Mouse (Mus musculus) hindbrain, embryonic 12.5 days (tissue): ENCODE measurements around the gene Ly6g5c. TPM values are rescaled to one million over a fixed set of nuclear protein-coding genes. Genes with fewer than 3 reads are reported as not detected.

Source experiments
- ATAC-seq: fragments of 200-750 bp; cut with Nextera tagmentation; 2 replicates; pipeline ENCODE4 v1.8.0; 2017; ENCODE audit warnings: moderate TSS enrichment; ENCODE audit not compliant: low FRiP score
- H3K27ac ChIP-seq: fragments of 300-500 bp; sonication (generic); 2 replicates; pipeline ENCODE4 v1.5.1; 2016; ENCODE audit warnings: mild to moderate bottlenecking
- H3K27me3 ChIP-seq: fragments of 300-500 bp; sonication (generic); 2 replicates; pipeline ENCODE4 v1.6.1; 2016; ENCODE audit warnings: mild to moderate bottlenecking
- H3K36me3 ChIP-seq: fragments of 300-500 bp; sonication (generic); 2 replicates; pipeline ENCODE4 v1.6.1; 2016; ENCODE audit warnings: mild to moderate bottlenecking
- H3K4me1 ChIP-seq: fragments of 300-500 bp; sonication (generic); 2 replicates; pipeline ENCODE4 v1.6.1; 2016
- H3K4me2 ChIP-seq: fragments of 300-500 bp; sonication (generic); replicated peaks from 2 replicates; pipeline ENCODE4 v1.6.1; 2016; ENCODE audit warnings: mild to moderate bottlenecking
- H3K4me3 ChIP-seq: fragments of 300-500 bp; sonication (generic); 2 replicates; pipeline ENCODE4 v1.5.1; 2016; ENCODE audit warnings: mild to moderate bottlenecking
- H3K9ac ChIP-seq: fragments of 300-500 bp; sonication (generic); 2 replicates; pipeline ENCODE4 v1.6.1; 2016; ENCODE audit warnings: mild to moderate bottlenecking, moderate library complexity
- H3K9me3 ChIP-seq: fragments of 300-500 bp; sonication (generic); replicated peaks from 2 replicates; pipeline ENCODE4 v1.6.1; 2016; ENCODE audit warnings: mild to moderate bottlenecking
- WGBS: fragments of 180-500 bp; shearing (Covaris S2); methylation state at CpG from one replicate; pipeline ENCODE4 v1.1.7; 2016; 5-methylcytosine and 5-hydroxymethylcytosine counted together
- polyA plus RNA-seq: library from polyadenylated mRNA; unstranded; fragments of >200 nt; fragmentation: Nextera tagmentation; extraction: Ambion mirVana; gene quantifications from 2 replicates; pipeline ENCODE4 v1.2.1, GENCODE M21; 2016

The Ly6g5c gene
- polyA plus RNA-seq, 1 experiment from 2014 or later = not detected

GRCm38 (mm10) chr17:35068213-35068914 is 39.7 kb upstream of the Ly6g5c start:
- 86% methylated on average over 17 of the region's 17 CpGs for WGBS
- H3K27me3 ChIP-seq = peaks cover 46% of the 10 kb centered on the region

GRCm38 (mm10) chr17:35070556-35071229 is 37.4 kb upstream of the Ly6g5c start:
- peaks cover 28% of the 10 kb centered on the region for H3K27me3 ChIP-seq
- H3K9me3 ChIP-seq = no peaks in the 10 kb centered on the region
- 67% methylated on average over 6 of the region's 6 CpGs for WGBS
- H3K4me2 ChIP-seq = no peak overlapping the region
- H3K27ac ChIP-seq = no peak overlapping the region
- no peak overlapping the region for H3K4me3 ChIP-seq
- no peak for ATAC-seq
- H3K4me1 ChIP-seq = peaks cover 4% of the 10 kb centered on the region
- no peak overlapping the region; the same call in 1 of the 2 replicates for H3K9ac ChIP-seq
- no peaks in the 10 kb centered on the region for H3K36me3 ChIP-seq

More at GRCm38 (mm10) chr17:35068213-35068914, 39.7 kb upstream of the Ly6g5c start:
- no peak for ATAC-seq
- no peak overlapping the region for H3K9ac ChIP-seq
- no peak overlapping the region for H3K27ac ChIP-seq
- H3K4me1 ChIP-seq = peaks cover 21% of the 10 kb centered on the region
- H3K36me3 ChIP-seq = no peaks in the 10 kb centered on the region
- H3K9me3 ChIP-seq = no peaks in the 10 kb centered on the region
- no peak overlapping the region for H3K4me2 ChIP-seq
- H3K4me3 ChIP-seq = no peak overlapping the region

DNA sequence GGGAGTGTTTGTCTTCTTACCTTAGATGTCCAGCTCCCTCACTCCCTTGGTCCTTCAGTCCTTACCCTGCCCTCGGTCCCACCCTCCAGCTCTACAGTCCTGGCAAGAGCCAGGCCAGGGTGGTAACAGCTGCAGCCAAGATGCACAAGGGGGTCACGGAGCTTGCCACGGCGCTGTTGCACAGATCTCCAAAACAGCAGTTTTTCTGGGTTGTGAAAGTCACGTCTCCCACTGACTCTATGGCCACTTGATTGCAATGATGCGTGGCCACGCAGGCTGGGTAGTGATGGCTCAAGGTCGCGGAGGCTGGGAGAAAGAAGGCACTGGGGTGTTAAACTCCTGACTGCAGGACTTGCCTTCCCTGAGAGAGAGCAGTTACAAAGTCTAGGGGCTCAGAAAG is 36.6 kb upstream of the Ly6g5c start:
- ATAC-seq = no peak
- 77% methylated on average over 9 of the region's 9 CpGs for WGBS
- Histone ChIP-seq H3K36me3 (no peaks in the 10 kb centered on the region), H3K9me3 (no peaks in the 10 kb centered on the region), H3K4me2 (no peak overlapping the region), H3K4me3 (no peak overlapping the region), H3K4me1 (peaks cover 2% of the 10 kb centered on the region; the same call in 1 of the 2 replicates), H3K9ac (no peak overlapping the region), H3K27ac (no peak overlapping the region), H3K27me3 (peaks cover 21% of the 10 kb centered on the region)

- H3K36me3 ChIP-seq = no peaks in the 10 kb centered on the region
- no peak for ATAC-seq
- WGBS = 51% methylated on average over 17 of the region's 17 CpGs
- no peak overlapping the region; the same call in 1 of the 2 replicates for H3K9ac ChIP-seq
- no peak overlapping the region for H3K4me2 ChIP-seq
- peaks cover 5% of the 10 kb centered on the region; the same call in 1 of the 2 replicates for H3K27me3 ChIP-seq
- H3K4me3 ChIP-seq = no peak overlapping the region
- H3K27ac ChIP-seq = no peak overlapping the region
- H3K9me3 ChIP-seq = no peaks in the 10 kb centered on the region
- H3K4me1 ChIP-seq = peaks cover 18% of the 10 kb centered on the region
These were observed 34.0 kb upstream of the Ly6g5c start for GRCm38 (mm10) chr17:35074097-35074496.

DNA sequence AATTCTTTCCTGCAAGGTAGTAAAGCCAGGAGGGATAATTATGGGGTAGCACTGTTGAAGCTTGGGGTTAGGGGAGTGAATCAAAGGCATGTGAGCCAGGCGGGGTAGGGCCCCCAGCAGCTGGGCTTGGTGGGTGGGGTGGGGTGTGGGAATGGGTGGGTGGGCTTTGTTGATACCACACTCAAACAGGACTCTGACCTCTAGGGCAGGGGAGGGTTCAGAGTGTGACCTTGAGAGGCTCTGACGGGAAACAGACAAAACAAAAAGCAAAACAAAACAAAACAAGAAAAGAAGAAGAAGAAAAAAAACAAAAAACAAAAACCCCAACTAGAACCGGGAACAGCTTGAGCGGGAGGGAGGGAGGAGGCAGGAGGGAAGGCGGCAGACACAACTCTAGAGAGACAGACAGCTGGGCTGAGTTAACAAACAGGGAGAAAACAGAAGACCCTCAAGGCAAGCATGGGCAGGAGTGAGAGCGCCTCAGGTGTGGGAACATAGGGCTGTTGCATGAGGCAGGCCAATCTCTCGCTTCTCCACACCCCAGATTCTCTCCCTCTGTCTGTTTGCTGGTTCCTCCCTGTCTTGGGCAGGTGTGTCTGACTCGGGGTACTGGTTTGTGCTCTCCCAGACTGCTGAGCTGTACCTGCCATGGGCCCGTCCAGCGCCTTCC is 31.4 kb upstream of the Ly6g5c start, which contains the start of gene Ly6g6e:
Gene Ly6g6e (plus strand): TSS at position 396 of the 670 bp plus-strand sequence.
- WGBS = 27% methylated on average over 10 of the region's 10 CpGs
- H3K4me2 ChIP-seq = peak within 1 kb of the TSS; percentile 43
- H3K4me1 ChIP-seq = peaks cover 18% of the 10 kb centered on the region
- peak within 1 kb of the TSS; percentile 14; the same call in 1 of the 2 replicates for H3K4me3 ChIP-seq
- no peaks in the 10 kb centered on the region for H3K9me3 ChIP-seq
- no peak within 1 kb of the TSS for H3K27ac ChIP-seq
- no peak for ATAC-seq
- no peaks in the 10 kb centered on the region for H3K36me3 ChIP-seq
- H3K27me3 ChIP-seq = peaks cover 8% of the 10 kb centered on the region; the same call in 1 of the 2 replicates
- H3K9ac ChIP-seq = peak within 1 kb of the TSS; percentile 13; the same call in 1 of the 2 replicates

- Histone ChIP-seq H3K9me3 (no peaks in the 10 kb centered on the region), H3K36me3 (no peaks in the 10 kb centered on the region), H3K9ac (peak overlapping the region; percentile 13; the same call in 1 of the 2 replicates), H3K4me1 (peaks cover 18% of the 10 kb centered on the region), H3K4me3 (no peak overlapping the region), H3K27ac (no peak overlapping the region), H3K27me3 (peaks cover 8% of the 10 kb centered on the region; the same call in 1 of the 2 replicates), H3K4me2 (peak overlapping the region; percentile 43)
- ATAC-seq = no peak
- WGBS = 41% methylated on average over 2 of the region's 2 CpGs
These were observed 30.8 kb upstream of the Ly6g5c start for GRCm38 (mm10) chr17:35077285-35077684.

- peaks cover 18% of the 10 kb centered on the region for H3K4me1 ChIP-seq
- H3K27ac ChIP-seq = no peak within 1 kb of the TSS
- H3K36me3 ChIP-seq = no peaks in the 10 kb centered on the region
- ATAC-seq = no peak
- peaks cover 8% of the 10 kb centered on the region; the same call in 1 of the 2 replicates for H3K27me3 ChIP-seq
- H3K9me3 ChIP-seq = no peaks in the 10 kb centered on the region
- peak within 1 kb of the TSS; percentile 14 for H3K4me3 ChIP-seq
- peak within 1 kb of the TSS; percentile 13 for H3K9ac ChIP-seq
- H3K4me2 ChIP-seq = peak within 1 kb of the TSS; percentile 43
- 7% methylated on average over 14 of the region's 14 CpGs for WGBS
These were observed 30.3 kb upstream of the Ly6g5c start, which contains the start of gene Ly6g6d for GRCm38 (mm10) chr17:35077786-35078233. Gene Ly6g6d, minus strand, starts transcription at chr17:35078065.

DNA sequence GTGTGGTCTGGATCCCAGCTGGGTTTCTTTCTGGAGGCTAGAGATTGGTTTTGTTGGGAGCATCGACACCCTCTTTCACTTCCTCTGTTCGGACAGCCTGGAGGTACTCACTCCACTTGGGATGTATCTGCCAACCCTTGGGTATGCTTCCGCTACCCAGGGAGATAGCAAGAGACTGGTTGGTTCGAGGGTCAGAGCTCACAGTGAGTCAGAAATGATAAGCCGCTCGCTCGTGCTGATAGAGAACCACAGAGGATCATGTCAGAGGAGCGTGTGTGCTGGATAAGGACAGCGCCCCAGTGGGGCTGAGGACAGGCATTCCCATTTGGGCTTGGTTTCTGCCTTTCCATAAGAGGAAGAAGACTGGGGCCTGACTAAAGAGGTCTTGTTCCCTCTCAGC is 28.3 kb upstream of the Ly6g5c start:
- Histone ChIP-seq H3K9ac (no peak overlapping the region), H3K27me3 (peaks cover 2% of the 10 kb centered on the region; the same call in 1 of the 2 replicates), H3K9me3 (no peaks in the 10 kb centered on the region), H3K4me2 (no peak overlapping the region), H3K36me3 (no peaks in the 10 kb centered on the region), H3K4me1 (peaks cover 18% of the 10 kb centered on the region), H3K4me3 (no peak overlapping the region), H3K27ac (no peak overlapping the region)
- WGBS = 70% methylated on average over 9 of the region's 9 CpGs
- ATAC-seq = no peak

GRCm38 (mm10) chr17:35080248-35080647 is 27.8 kb upstream of the Ly6g5c start:
- Histone ChIP-seq H3K4me3 (no peak overlapping the region), H3K27me3 (peaks cover 3% of the 10 kb centered on the region; the same call in 1 of the 2 replicates), H3K4me2 (no peak overlapping the region), H3K4me1 (peaks cover 18% of the 10 kb centered on the region), H3K9ac (no peak overlapping the region), H3K36me3 (no peaks in the 10 kb centered on the region), H3K9me3 (no peaks in the 10 kb centered on the region), H3K27ac (no peak overlapping the region)
- WGBS = 64% methylated on average over 6 of the region's 6 CpGs
- no peak for ATAC-seq

DNA sequence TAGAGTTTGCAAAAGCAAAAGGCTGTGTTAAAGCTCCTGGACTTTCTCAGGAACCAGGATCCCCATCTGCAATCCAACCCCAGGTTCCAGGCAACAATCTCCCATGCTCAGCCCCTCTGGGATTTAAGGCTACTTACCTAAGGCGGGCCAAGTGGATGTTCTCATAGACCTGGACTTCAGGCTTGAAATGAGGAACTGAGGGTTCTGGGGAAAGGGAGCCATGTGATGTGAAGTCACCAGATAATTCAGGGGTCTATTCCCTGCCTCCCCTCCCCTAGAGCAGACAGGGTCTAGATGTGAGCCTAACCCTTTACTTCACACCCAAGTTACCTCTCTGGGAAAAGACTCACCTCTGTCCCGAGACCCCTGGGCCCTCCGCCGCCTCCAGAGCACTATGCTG is 27.4 kb upstream of the Ly6g5c start:
- WGBS = 83% methylated on average over 4 of the region's 4 CpGs
- H3K9me3 ChIP-seq = no peaks in the 10 kb centered on the region
- no peak for ATAC-seq
- H3K4me3 ChIP-seq = no peak overlapping the region
- H3K4me2 ChIP-seq = no peak overlapping the region
- peaks cover 7% of the 10 kb centered on the region; the same call in 1 of the 2 replicates for H3K27me3 ChIP-seq
- peaks cover 18% of the 10 kb centered on the region for H3K4me1 ChIP-seq
- no peak overlapping the region for H3K27ac ChIP-seq
- no peak overlapping the region for H3K9ac ChIP-seq
- no peaks in the 10 kb centered on the region for H3K36me3 ChIP-seq

DNA sequence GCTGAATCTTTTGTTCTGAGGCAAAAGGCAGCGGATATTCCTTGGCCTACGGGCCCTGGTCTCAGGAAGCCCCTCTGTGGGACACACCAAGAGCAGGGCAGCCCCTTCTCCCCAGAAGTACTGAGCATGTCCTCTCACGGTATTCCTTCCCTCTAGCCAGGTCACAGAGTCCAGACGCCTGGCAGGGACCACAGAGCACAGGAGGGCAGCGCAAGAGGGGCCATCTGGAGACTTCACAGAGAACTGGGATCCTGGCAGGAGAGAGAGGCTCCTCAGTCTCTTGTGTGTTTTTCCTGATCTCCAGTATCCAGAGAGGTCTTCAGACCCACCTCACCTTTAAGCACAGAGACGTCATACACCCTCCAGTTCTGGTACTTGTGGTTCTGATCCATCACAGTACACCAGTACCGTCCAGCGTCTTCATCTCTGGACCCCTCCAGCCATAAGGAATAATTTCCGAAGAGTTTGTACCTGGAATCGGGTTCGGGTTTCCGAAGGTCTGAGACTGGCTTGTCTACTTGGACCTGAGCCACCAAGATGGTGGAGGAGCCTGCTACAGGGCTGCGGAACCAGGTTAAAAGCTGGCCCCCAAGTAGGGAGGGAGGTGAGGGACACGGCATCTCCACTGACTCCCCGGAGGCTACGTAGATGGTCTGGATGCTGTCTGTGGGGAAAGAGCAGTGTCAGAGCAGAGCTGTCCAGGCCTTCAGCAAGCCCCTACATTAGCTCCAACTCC is 25.1 kb upstream of the Ly6g5c start:
- no peak for ATAC-seq
- Histone ChIP-seq H3K4me3 (no peak overlapping the region), H3K36me3 (no peaks in the 10 kb centered on the region), H3K9ac (no peak overlapping the region), H3K27ac (no peak overlapping the region), H3K27me3 (peaks cover 8% of the 10 kb centered on the region; the same call in 1 of the 2 replicates), H3K4me1 (peaks cover under 1% of the 10 kb centered on the region; the same call in 1 of the 2 replicates), H3K4me2 (no peak overlapping the region), H3K9me3 (no peaks in the 10 kb centered on the region)
- WGBS = 85% methylated on average over 16 of the region's 16 CpGs
